Mouse (Mus musculus): ENCODE measurements around the gene Wwox.

DNA sequence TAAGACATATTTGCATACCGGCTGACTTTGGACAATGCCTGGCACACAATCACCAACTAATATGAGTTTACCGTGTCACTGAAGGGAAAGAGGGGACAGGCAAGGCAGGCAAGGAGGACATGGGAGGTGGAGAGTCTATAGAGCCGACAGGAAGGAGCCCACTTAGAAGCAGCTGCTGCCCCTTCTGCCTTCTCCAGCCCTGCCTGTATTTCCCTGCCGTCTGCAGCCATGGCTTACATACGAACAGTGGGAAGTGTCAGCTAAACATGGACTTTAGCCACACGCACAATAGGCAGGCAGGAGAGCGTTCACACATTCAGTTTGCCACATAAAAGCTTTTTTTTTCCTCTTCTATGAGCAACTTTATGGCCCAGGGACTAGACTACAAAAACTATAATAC lies 863.0 kb downstream of the Wwox start:
- TF ChIP-seq GATA1 (IDR thresholded peaks at IDR 0.05; ENCODE audit: borderline replicate concordance, low read length) (no peak), FLI1 (IDR thresholded peaks at IDR 0.05; ENCODE audit: low read length) (no peak)

Data from megakaryocyte, embryonic 14.5 days (primary cell).